Mouse (Mus musculus): ENCODE results near the gene Ttc33. TPM values are rescaled to one million over a fixed set of nuclear protein-coding genes. Genes with fewer than 3 reads are reported as not detected.

Ttc33 gene
- total RNA-seq, 1 experiment from 2014 or later, result 79.8 TPM

- DNase-seq, result no peak
Observed at GRCm38 (mm10) chr15:5241304-5242201, 56.2 kb downstream of the Ttc33 start.

- DNase-seq, result peak; percentile 29
Observed at GRCm38 (mm10) chr15:5242241-5243035, 57.1 kb downstream of the Ttc33 start.

GRCm38 (mm10) chr15:5243036-5243958 is 58.0 kb downstream of the Ttc33 start:
- DNase-seq, result peak; percentile 6

- peak; percentile 90 for DNase-seq
Observed at GRCm38 (mm10) chr15:5243959-5244905, 58.9 kb downstream of the Ttc33 start, which contains the start of gene Ptger4. Gene Ptger4 (minus strand): TSS chr15:5244187.

- no peak for DNase-seq
Observed at GRCm38 (mm10) chr15:5250182-5250581, 64.9 kb downstream of the Ttc33 start.

GRCm38 (mm10) chr15:5260183-5260582 is 74.9 kb downstream of the Ttc33 start:
- DNase-seq, result no peak

- no peak for DNase-seq
Observed at GRCm38 (mm10) chr15:5261004-5261403, 75.7 kb downstream of the Ttc33 start.

- DNase-seq, result no peak
Observed at GRCm38 (mm10) chr15:5262095-5262667, 76.9 kb downstream of the Ttc33 start.

GRCm38 (mm10) chr15:5262874-5263504 is 77.7 kb downstream of the Ttc33 start:
- DNase-seq, result no peak

- no peak for DNase-seq
Observed at GRCm38 (mm10) chr15:5266095-5266494, 80.8 kb downstream of the Ttc33 start.

Other genes starting within 250 kb of the Ttc33 start
- 9.4 and 9.5 TPM in 2 replicates for gene C7, start 121.8 kb upstream of the Ttc33 start, total RNA-seq (2021)
- gene Card6, start 77.0 kb upstream of the Ttc33 start, total RNA-seq (2021), result 7.9 and 11.4 TPM in 2 replicates
- 360 and 420 TPM in 2 replicates for gene Rpl37, start 68.9 kb upstream of the Ttc33 start, total RNA-seq (2021)
- 35.7 and 42.2 TPM in 2 replicates for gene Prkaa1, start 41.7 kb upstream of the Ttc33 start, total RNA-seq (2021)
- 1.1 TPM in 2 replicates for gene Ptger4, start 58.7 kb downstream of the Ttc33 start, total RNA-seq (2021)